In the genomic region with DNA sequence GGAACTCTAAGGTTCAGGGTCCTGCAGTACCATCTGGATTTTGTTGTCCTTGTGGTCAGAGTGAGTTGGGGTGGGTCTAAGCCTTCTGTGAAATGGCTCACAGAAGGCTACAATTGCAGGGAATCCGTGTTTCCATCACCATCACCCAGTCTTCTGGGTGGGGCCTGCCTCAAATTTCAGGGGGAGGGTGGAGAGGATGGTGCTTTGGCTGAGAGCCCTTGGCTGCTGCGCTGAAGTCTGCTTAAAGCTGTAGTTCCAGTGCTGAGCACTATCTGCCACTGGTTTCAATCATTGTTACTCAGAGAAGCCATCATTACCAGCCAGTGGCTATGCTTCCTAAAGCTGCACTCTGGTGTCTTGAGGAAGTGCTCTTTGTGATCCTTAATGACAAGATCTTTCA, we compare ENCODE assay signal across 8 mouse cellular contexts. TPM values are rescaled to one million over a fixed set of nuclear protein-coding genes. Genes with fewer than 3 reads are reported as not detected.
DNase-seq lines count a peak whose midpoint lies in the region; ATAC-seq and TF ChIP-seq lines count a peak whose summit lies in the region.

No protein-coding gene starts in this region.

- no peak for TF ChIP-seq CTCF in kidney, postnatal 0 days (IDR thresholded peaks at IDR 0.05; ENCODE audit: low read depth)

- H3K27ac ChIP-seq in kidney, postnatal 0 days = no peak overlapping the region
- H3K27ac ChIP-seq in kidney, embryonic 14.5 days (ENCODE audit: low read depth, low read length) = no peak overlapping the region
- peak overlapping the region; percentile 77 for H3K27ac ChIP-seq in embryonic facial prominence, embryonic 14.5 days (replicated peaks; ENCODE audit: low read depth, low read length)
- H3K27ac ChIP-seq in limb, embryonic 13.5 days = peak overlapping the region; percentile 79

- H3K4me2 ChIP-seq in kidney, postnatal 0 days (ENCODE audit: low read length) = no peak overlapping the region
- H3K4me2 ChIP-seq in kidney, embryonic 14.5 days (replicated peaks; ENCODE audit: low read depth, low read length) = no peak overlapping the region
- peak overlapping the region; percentile 28; the same call in 1 of the 2 replicates for H3K4me2 ChIP-seq in embryonic facial prominence, embryonic 14.5 days (ENCODE audit: low read depth, low read length)
- peak overlapping the region; percentile 77 for H3K4me2 ChIP-seq in limb, embryonic 13.5 days (replicated peaks)

- peaks cover 21% of the 10 kb centered on the region for H3K4me1 ChIP-seq in kidney, postnatal 0 days (replicated peaks; ENCODE audit: insufficient read depth, low read length)
- H3K4me1 ChIP-seq in kidney, embryonic 14.5 days (ENCODE audit: control insufficient read depth, insufficient read depth, low read length) = peaks cover 20% of the 10 kb centered on the region
- H3K4me1 ChIP-seq in embryonic facial prominence, embryonic 14.5 days (ENCODE audit: control insufficient read depth, insufficient read depth, low read length) = peaks cover 34% of the 10 kb centered on the region
- peaks cover 42% of the 10 kb centered on the region for H3K4me1 ChIP-seq in limb, embryonic 13.5 days

- no peak for ATAC-seq in kidney, postnatal 0 days (replicated peaks; ENCODE audit: low FRiP score, low read depth)
- no peak for ATAC-seq in kidney, embryonic 14.5 days (ENCODE audit: low FRiP score, low TSS enrichment)
- ATAC-seq in embryonic facial prominence, embryonic 14.5 days (ENCODE audit: low read depth) = no peak
- ATAC-seq in limb, embryonic 13.5 days (ENCODE audit: low FRiP score, low read depth) = no peak

- peak; percentile 40 for DNase-seq in kidney, postnatal 0 days (ENCODE audit: low spot score)
- peak; percentile 41 for DNase-seq in adrenal gland, postnatal 25 days
- peak; percentile 87 for DNase-seq in embryonic facial prominence, embryonic 14.5 days (ENCODE audit: low spot score)
- DNase-seq in thymus, postnatal 36 days = no peak
- no peak for DNase-seq in natural killer cell, adult 2 months (ENCODE audit: low spot score in 2 of 2)
- no peak for DNase-seq in layer of hippocampus, adult 11-12 months (ENCODE audit: low spot score)

- 0 out of 2 replicates have a peak, but pooled peaks cover 3% of the 10 kb centered on the region for H3K36me3 ChIP-seq in kidney, postnatal 0 days (ENCODE audit: insufficient read depth, low read length)
- peaks cover 3% of the 10 kb centered on the region; the same call in 1 of the 2 replicates for H3K36me3 ChIP-seq in kidney, embryonic 14.5 days (ENCODE audit: control insufficient read depth, insufficient read depth, low read length)
- 0 out of 2 replicates have a peak, but pooled peaks cover 12% of the 10 kb centered on the region for H3K36me3 ChIP-seq in embryonic facial prominence, embryonic 14.5 days (ENCODE audit: control insufficient read depth, insufficient read depth, low read length)
- H3K36me3 ChIP-seq in limb, embryonic 13.5 days = peaks cover 25% of the 10 kb centered on the region

- 15% methylated on average over 2 of the region's 2 CpGs for WGBS in kidney, postnatal 0 days
- WGBS in kidney, embryonic 14.5 days = 41% methylated on average over 2 of the region's 2 CpGs
- 8% methylated on average over 2 of the region's 2 CpGs for WGBS in embryonic facial prominence, embryonic 14.5 days
- 15% methylated on average over 2 of the region's 2 CpGs for WGBS in limb, embryonic 13.5 days

- H3K9ac ChIP-seq in kidney, postnatal 0 days (ENCODE audit: low read depth, low read length) = no peak overlapping the region
- H3K9ac ChIP-seq in kidney, embryonic 14.5 days (ENCODE audit: low read depth, low read length) = no peak overlapping the region
- H3K9ac ChIP-seq in embryonic facial prominence, embryonic 14.5 days (ENCODE audit: low read depth, low read length) = no peak overlapping the region
- H3K9ac ChIP-seq in limb, embryonic 13.5 days = no peak overlapping the region

- no peaks in the 10 kb centered on the region for H3K27me3 ChIP-seq in kidney, postnatal 0 days (ENCODE audit: insufficient read depth, low read length)
- no peaks in the 10 kb centered on the region for H3K27me3 ChIP-seq in kidney, embryonic 14.5 days (ENCODE audit: control insufficient read depth, insufficient read depth, low read length)
- H3K27me3 ChIP-seq in embryonic facial prominence, embryonic 14.5 days (replicated peaks; ENCODE audit: control insufficient read depth, insufficient read depth, low read length) = no peaks in the 10 kb centered on the region
- no peaks in the 10 kb centered on the region for H3K27me3 ChIP-seq in limb, embryonic 13.5 days

- no peak overlapping the region for H3K4me3 ChIP-seq in kidney, postnatal 0 days (replicated peaks; ENCODE audit: low read depth, low read length)
- no peak overlapping the region for H3K4me3 ChIP-seq in kidney, embryonic 14.5 days (ENCODE audit: low read length)
- H3K4me3 ChIP-seq in embryonic facial prominence, embryonic 14.5 days (ENCODE audit: low read depth, low read length) = no peak overlapping the region
- no peak overlapping the region for H3K4me3 ChIP-seq in limb, embryonic 13.5 days

- no peaks in the 10 kb centered on the region for H3K9me3 ChIP-seq in kidney, postnatal 0 days (replicated peaks; ENCODE audit: low read length)
- no peaks in the 10 kb centered on the region for H3K9me3 ChIP-seq in kidney, embryonic 14.5 days (ENCODE audit: control insufficient read depth, low read length)
- H3K9me3 ChIP-seq in embryonic facial prominence, embryonic 14.5 days (ENCODE audit: control insufficient read depth, low read length) = no peaks in the 10 kb centered on the region
- H3K9me3 ChIP-seq in limb, embryonic 13.5 days = no peaks in the 10 kb centered on the region

RNA-seq across cellular contexts. Expression of gene Numa1, which starts 40.6 kb away (rescaled TPM):
- polyA plus RNA-seq in kidney, postnatal 0 days (2015; fragmentation: Nextera tagmentation; extraction: Ambion mirVana) = 41.7 and 45.9 TPM in 2 replicates
- 69.6 and 110 TPM in 2 replicates for polyA plus RNA-seq in kidney, embryonic 14.5 days (2014; fragmentation: Nextera tagmentation; extraction: Ambion mirVana)
- total RNA-seq in adrenal gland, postnatal 25 days (2021) = 168 and 210 TPM in 2 replicates
- 88.9 and 97.8 TPM in 2 replicates for polyA plus RNA-seq in embryonic facial prominence, embryonic 14.5 days (2014; fragmentation: Nextera tagmentation; extraction: Ambion mirVana)
- 85.7 and 96.2 TPM in 2 replicates for polyA plus RNA-seq in limb, embryonic 13.5 days (2015; fragmentation: Nextera tagmentation; extraction: Ambion mirVana)

RNA-seq across cellular contexts. Expression of gene Lrrc51, which starts 40.8 kb away (rescaled TPM):
- 9.6 and 11.4 TPM in 2 replicates for polyA plus RNA-seq in kidney, postnatal 0 days (2015; fragmentation: Nextera tagmentation; extraction: Ambion mirVana)
- 10.0 and 14.7 TPM in 2 replicates for polyA plus RNA-seq in kidney, embryonic 14.5 days (2014; fragmentation: Nextera tagmentation; extraction: Ambion mirVana)
- 13.3 and 17.2 TPM in 2 replicates for total RNA-seq in adrenal gland, postnatal 25 days (2021)
- polyA plus RNA-seq in embryonic facial prominence, embryonic 14.5 days (2014; fragmentation: Nextera tagmentation; extraction: Ambion mirVana) = 9.3 and 14.2 TPM in 2 replicates
- polyA plus RNA-seq in limb, embryonic 13.5 days (2015; fragmentation: Nextera tagmentation; extraction: Ambion mirVana) = 8.2 and 13.4 TPM in 2 replicates

RNA-seq across cellular contexts. Expression of gene Il18bp, which starts 44.0 kb away (rescaled TPM):
- 2.0 and 2.1 TPM in 2 replicates for polyA plus RNA-seq in kidney, postnatal 0 days (2015; fragmentation: Nextera tagmentation; extraction: Ambion mirVana)
- polyA plus RNA-seq in kidney, embryonic 14.5 days (2014; fragmentation: Nextera tagmentation; extraction: Ambion mirVana) = 2.5 and 3.9 TPM in 2 replicates
- total RNA-seq in adrenal gland, postnatal 25 days (2021) = 7.4 and 8.9 TPM in 2 replicates
- 2.0 and 3.0 TPM in 2 replicates for polyA plus RNA-seq in embryonic facial prominence, embryonic 14.5 days (2014; fragmentation: Nextera tagmentation; extraction: Ambion mirVana)
- polyA plus RNA-seq in limb, embryonic 13.5 days (2015; fragmentation: Nextera tagmentation; extraction: Ambion mirVana) = 3.6 and 3.9 TPM in 2 replicates

Comparison
In these comparisons a context has a peak if more than half of its experiments do, and no peak if none do; other contexts are left out.
1. DNase-seq: peak in kidney, postnatal 0 days (single experiment), adrenal gland, postnatal 25 days (single experiment) and embryonic facial prominence, embryonic 14.5 days (single experiment); none in thymus, postnatal 36 days (0 of 2), natural killer cell, adult 2 months (0 of 2) and layer of hippocampus, adult 11-12 months (single experiment).
2. H3K27ac ChIP-seq: peak in embryonic facial prominence, embryonic 14.5 days (single experiment) and limb, embryonic 13.5 days (single experiment); none in kidney, postnatal 0 days (single experiment) and kidney, embryonic 14.5 days (single experiment).
3. H3K4me2 ChIP-seq: peak in embryonic facial prominence, embryonic 14.5 days (single experiment) and limb, embryonic 13.5 days (single experiment); none in kidney, postnatal 0 days (single experiment) and kidney, embryonic 14.5 days (single experiment).